Mouse (Mus musculus) liver, postnatal 0 days (tissue): ENCODE measurements around the gene Olfm3. TPM values are rescaled to one million over a fixed set of nuclear protein-coding genes. Genes with fewer than 3 reads are reported as not detected.

Source experiments
- ATAC-seq: fragments of 200-750 bp; cut with Nextera tagmentation; 2 replicates; pipeline ENCODE4 v1.8.0; 2017; ENCODE audit warnings: mild to moderate bottlenecking, moderate library complexity
- DNase-seq: peaks from one replicate; pipeline ENCODE4 v3.0.0-alpha.2; 2016
- H3K27ac ChIP-seq: fragments of 300-500 bp; sonication (generic); 2 replicates; pipeline ENCODE4 v1.5.1; 2014; ENCODE audit warnings: antibody characterized with exemption, moderate library complexity, mild to moderate bottlenecking, low read depth
- H3K27me3 ChIP-seq: fragments of 300-500 bp; sonication (generic); 2 replicates; pipeline ENCODE4 v1.6.1; 2014; ENCODE audit warnings: low read length, control low read depth, mixed read lengths; ENCODE audit not compliant: insufficient read depth
- H3K36me3 ChIP-seq: fragments of 300-500 bp; sonication (generic); replicated peaks from 2 replicates; pipeline ENCODE4 v1.6.1; 2014; ENCODE audit warnings: mild to moderate bottlenecking, control low read depth, low read length, moderate library complexity, mixed read lengths; ENCODE audit not compliant: insufficient read depth
- H3K4me1 ChIP-seq: fragments of 300-500 bp; sonication (generic); 2 replicates; pipeline ENCODE4 v1.6.1; 2014; ENCODE audit warnings: antibody characterized with exemption, mild to moderate bottlenecking, control low read depth; ENCODE audit not compliant: insufficient read depth
- H3K4me2 ChIP-seq: fragments of 300-500 bp; sonication (generic); 2 replicates; pipeline ENCODE4 v1.6.1; 2014; ENCODE audit warnings: low read depth, mild to moderate bottlenecking, low read length, moderate library complexity, mixed read lengths
- H3K4me3 ChIP-seq: fragments of 300-500 bp; sonication (generic); 2 replicates; pipeline ENCODE4 v1.5.1; 2014; ENCODE audit warnings: low read depth, low read length
- H3K9ac ChIP-seq: fragments of 300-500 bp; sonication (generic); replicated peaks from 2 replicates; pipeline ENCODE4 v1.6.1; 2014; ENCODE audit warnings: mild to moderate bottlenecking, moderate library complexity
- H3K9me3 ChIP-seq: fragments of 300-500 bp; sonication (generic); 2 replicates; pipeline ENCODE4 v1.6.1; 2016; ENCODE audit warnings: mild to moderate bottlenecking, control low read depth, low read length, mixed read lengths
- CTCF ChIP-seq: sonication (generic); IDR thresholded peaks from 2 replicates; pipeline ENCODE4 v1.5.1; 2016; ENCODE audit warnings: antibody characterized with exemption, low read depth
- EP300 ChIP-seq: IDR thresholded peaks from 2 replicates; pipeline ENCODE4 v1.6.1; 2016; ENCODE audit warnings: antibody characterized with exemption, low read depth, mild to moderate bottlenecking
- WGBS: fragments of 180-500 bp; shearing (Covaris S2); extraction: QIAGEN DNeasy Blood & Tissue Kit; methylation state at CpG from one replicate; pipeline ENCODE4 v1.1.7; 2014; ENCODE audit not compliant: insufficient replicate concordance; 5-methylcytosine and 5-hydroxymethylcytosine counted together
- polyA plus RNA-seq: library from polyadenylated mRNA; unstranded; fragments of >200 nt; fragmentation: Nextera tagmentation; extraction: Ambion mirVana; gene quantifications from 2 replicates; pipeline ENCODE4 v1.2.1, GENCODE M21; 2015

Olfm3 gene
- polyA plus RNA-seq, 1 experiment from 2014 or later = not detected

- WGBS = 71% methylated on average over 2 of the region's 2 CpGs
- no peaks in the 10 kb centered on the region for H3K27me3 ChIP-seq
- TF ChIP-seq CTCF (no peak), EP300 (no peak)
- DNase-seq = no peak
- no peak overlapping the region for H3K4me2 ChIP-seq
- H3K4me3 ChIP-seq = no peak overlapping the region
- H3K9ac ChIP-seq = no peak overlapping the region
- no peak for ATAC-seq
- no peaks in the 10 kb centered on the region for H3K4me1 ChIP-seq
- no peak overlapping the region for H3K27ac ChIP-seq
- H3K36me3 ChIP-seq = no peaks in the 10 kb centered on the region
- H3K9me3 ChIP-seq = no peaks in the 10 kb centered on the region
Measured at GRCm38 (mm10) chr3:115145722-115146121, 241.8 kb downstream of the Olfm3 start.

- 79% methylated on average over 2 of the region's 2 CpGs for WGBS
- no peaks in the 10 kb centered on the region for H3K27me3 ChIP-seq
- no peak for TF ChIP-seq CTCF
Measured at GRCm38 (mm10) chr3:115146244-115146643, 242.4 kb downstream of the Olfm3 start.

DNA sequence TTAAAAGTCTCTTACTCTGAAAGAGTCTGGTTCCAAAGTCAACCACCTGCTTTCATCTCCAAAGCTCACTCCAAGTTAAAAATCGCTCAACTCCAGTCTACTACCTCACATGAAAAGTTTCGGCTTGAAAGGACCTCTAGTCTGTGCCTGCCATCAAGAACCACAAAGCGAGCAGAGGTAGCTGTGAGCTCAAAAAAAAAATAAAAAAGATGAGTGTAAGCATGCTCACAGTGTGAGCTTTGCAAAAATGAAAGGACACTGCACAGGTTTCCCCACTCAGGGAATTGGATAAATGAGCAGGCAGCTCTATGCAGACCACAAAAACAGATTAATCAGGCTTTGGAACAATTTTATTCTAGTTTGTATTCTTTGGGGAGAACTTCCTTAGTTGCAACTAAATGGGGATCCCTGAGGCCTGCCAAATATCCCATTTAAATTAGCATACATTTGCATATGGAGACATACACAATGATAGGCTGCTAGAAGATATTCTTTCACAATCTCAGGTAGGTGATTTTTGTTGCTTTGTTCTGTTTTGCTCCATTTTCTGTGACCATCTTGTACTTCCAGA, 255.1 kb downstream of the Olfm3 start:
- no peak for TF ChIP-seq CTCF
- TF ChIP-seq EP300 = no peak
- no peaks in the 10 kb centered on the region for H3K27me3 ChIP-seq
- WGBS = 68% methylated on average over 3 of the region's 3 CpGs
- no peak overlapping the region for H3K9ac ChIP-seq
- no peak for DNase-seq
- no peaks in the 10 kb centered on the region for H3K36me3 ChIP-seq
- no peak overlapping the region for H3K4me3 ChIP-seq
- ATAC-seq = no peak
- no peaks in the 10 kb centered on the region for H3K9me3 ChIP-seq
- no peak overlapping the region for H3K27ac ChIP-seq
- H3K4me1 ChIP-seq = no peaks in the 10 kb centered on the region
- no peak overlapping the region for H3K4me2 ChIP-seq

More at GRCm38 (mm10) chr3:115146244-115146643, 242.4 kb downstream of the Olfm3 start:
- H3K4me3 ChIP-seq = no peak overlapping the region
- H3K9me3 ChIP-seq = no peaks in the 10 kb centered on the region
- no peak for DNase-seq
- no peak overlapping the region for H3K4me2 ChIP-seq
- no peaks in the 10 kb centered on the region for H3K4me1 ChIP-seq
- H3K36me3 ChIP-seq = no peaks in the 10 kb centered on the region
- H3K9ac ChIP-seq = no peak overlapping the region
- ATAC-seq = no peak
- H3K27ac ChIP-seq = no peak overlapping the region

DNA sequence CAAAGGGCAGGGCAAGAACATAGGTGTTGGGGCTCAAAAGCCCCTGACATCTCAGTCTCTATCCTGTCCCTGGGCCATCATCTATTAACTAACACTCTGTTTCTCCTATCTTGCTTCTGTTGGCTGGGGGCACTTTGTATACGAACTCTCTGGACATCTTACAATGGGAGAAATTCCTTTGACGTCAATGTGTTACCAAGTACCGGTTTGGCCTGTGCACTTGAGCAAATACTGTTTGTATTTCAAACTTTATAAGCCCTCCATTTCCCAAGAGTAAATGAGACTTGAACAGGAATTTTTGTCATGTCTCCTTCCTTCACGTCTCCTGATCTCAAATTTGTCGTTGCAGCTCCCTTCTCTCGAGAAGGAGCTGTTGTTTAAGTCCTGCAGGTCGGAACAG, 270.7 kb downstream of the Olfm3 start:
- H3K4me2 ChIP-seq = no peak overlapping the region
- no peaks in the 10 kb centered on the region for H3K27me3 ChIP-seq
- WGBS = 72% methylated on average over 7 of the region's 7 CpGs
- no peak overlapping the region for H3K27ac ChIP-seq
- TF ChIP-seq CTCF (no peak), EP300 (no peak)
- H3K36me3 ChIP-seq = no peaks in the 10 kb centered on the region
- no peak for ATAC-seq
- no peak for DNase-seq
- H3K9me3 ChIP-seq = no peaks in the 10 kb centered on the region
- H3K9ac ChIP-seq = no peak overlapping the region
- H3K4me3 ChIP-seq = no peak overlapping the region
- H3K4me1 ChIP-seq = no peaks in the 10 kb centered on the region
